Mouse (Mus musculus) CD4-positive, CD25-positive, alpha-beta regulatory T cell, adult 2 months (primary cell): Measurements from ENCODE around the gene Cln3.

Experiments
- DNase-seq: peaks from one replicate; pipeline ENCODE4 v3.0.0-alpha.2; 2012; ENCODE audit warnings: low read depth, low spot score

The Cln3 gene

GRCm38 (mm10) chr7:126523316-126523715 is 62.3 kb downstream of the Cln3 start:
- no peak for DNase-seq
